Mouse (Mus musculus): ENCODE results near the gene Runx1. TPM values are rescaled to one million over a fixed set of nuclear protein-coding genes. Genes with fewer than 3 reads are reported as not detected.

Runx1 gene
- polyA plus RNA-seq, 1 experiment from 2014 or later = 4.1 TPM

GRCm38 (mm10) chr16:92812405-92812804 lies 13.5 kb downstream of the Runx1 start:
- peak; percentile 68 for ATAC-seq (ENCODE audit: low read depth)
- 11% methylated on average over 3 of the region's 3 CpGs for WGBS (ENCODE audit: insufficient replicate concordance)
- Histone ChIP-seq H3K4me3 (ENCODE audit: low read depth, low read length) (no peak overlapping the region), H3K9me3 (replicated peaks; ENCODE audit: control insufficient read depth, low read length) (no peaks in the 10 kb centered on the region), H3K27ac (ENCODE audit: low read length) (no peak overlapping the region), H3K27me3 (ENCODE audit: control insufficient read depth, insufficient read depth, low read depth, low read length) (no peaks in the 10 kb centered on the region), H3K4me2 (ENCODE audit: low read depth, low read length) (no peak overlapping the region), H3K36me3 (ENCODE audit: control insufficient read depth, insufficient read depth) (no peaks in the 10 kb centered on the region), H3K9ac (ENCODE audit: low read depth, low read length) (no peak overlapping the region), H3K4me1 (ENCODE audit: control insufficient read depth, low read depth, low read length) (peaks cover 15% of the 10 kb centered on the region)

GRCm38 (mm10) chr16:92810568-92811240 lies 15.2 kb downstream of the Runx1 start:
- no peak overlapping the region for H3K27ac ChIP-seq (ENCODE audit: low read length)
- H3K4me1 ChIP-seq (ENCODE audit: control insufficient read depth, low read depth, low read length) = peaks cover 13% of the 10 kb centered on the region
- no peak overlapping the region for H3K4me3 ChIP-seq (ENCODE audit: low read depth, low read length)
- H3K36me3 ChIP-seq (ENCODE audit: control insufficient read depth, insufficient read depth) = no peaks in the 10 kb centered on the region
- 60% methylated on average over 8 of the region's 8 CpGs for WGBS (ENCODE audit: insufficient replicate concordance)
- no peaks in the 10 kb centered on the region for H3K9me3 ChIP-seq (replicated peaks; ENCODE audit: control insufficient read depth, low read length)
- no peaks in the 10 kb centered on the region for H3K27me3 ChIP-seq (ENCODE audit: control insufficient read depth, insufficient read depth, low read depth, low read length)
- H3K9ac ChIP-seq (ENCODE audit: low read depth, low read length) = no peak overlapping the region
- no peak overlapping the region for H3K4me2 ChIP-seq (ENCODE audit: low read depth, low read length)
- no peak for ATAC-seq (ENCODE audit: low read depth)

GRCm38 (mm10) chr16:92807772-92808171 lies 18.2 kb downstream of the Runx1 start:
- Histone ChIP-seq H3K9me3 (replicated peaks; ENCODE audit: control insufficient read depth, low read length) (no peaks in the 10 kb centered on the region), H3K27ac (ENCODE audit: low read length) (no peak overlapping the region), H3K4me3 (ENCODE audit: low read depth, low read length) (no peak overlapping the region), H3K4me2 (ENCODE audit: low read depth, low read length) (no peak overlapping the region), H3K36me3 (ENCODE audit: control insufficient read depth, insufficient read depth) (no peaks in the 10 kb centered on the region), H3K4me1 (ENCODE audit: control insufficient read depth, low read depth, low read length) (peaks cover 32% of the 10 kb centered on the region), H3K9ac (ENCODE audit: low read depth, low read length) (no peak overlapping the region), H3K27me3 (ENCODE audit: control insufficient read depth, insufficient read depth, low read depth, low read length) (no peaks in the 10 kb centered on the region)
- no peak for ATAC-seq (ENCODE audit: low read depth)
- WGBS (ENCODE audit: insufficient replicate concordance) = 65% methylated on average over 8 of the region's 8 CpGs

GRCm38 (mm10) chr16:92803076-92803580 lies 22.8 kb downstream of the Runx1 start:
- no peaks in the 10 kb centered on the region for H3K27me3 ChIP-seq (ENCODE audit: control insufficient read depth, insufficient read depth, low read depth, low read length)
- 56% methylated on average over 7 of the region's 7 CpGs for WGBS (ENCODE audit: insufficient replicate concordance)
- no peak overlapping the region for H3K27ac ChIP-seq (ENCODE audit: low read length)
- H3K4me3 ChIP-seq (ENCODE audit: low read depth, low read length) = no peak overlapping the region
- no peak overlapping the region for H3K9ac ChIP-seq (ENCODE audit: low read depth, low read length)
- no peak for ATAC-seq (ENCODE audit: low read depth)
- H3K36me3 ChIP-seq (ENCODE audit: control insufficient read depth, insufficient read depth) = no peaks in the 10 kb centered on the region
- H3K4me1 ChIP-seq (ENCODE audit: control insufficient read depth, low read depth, low read length) = peaks cover 49% of the 10 kb centered on the region
- no peaks in the 10 kb centered on the region for H3K9me3 ChIP-seq (replicated peaks; ENCODE audit: control insufficient read depth, low read length)
- H3K4me2 ChIP-seq (ENCODE audit: low read depth, low read length) = no peak overlapping the region

- peak overlapping the region; percentile 89 for H3K27ac ChIP-seq (ENCODE audit: low read length)
- H3K9me3 ChIP-seq (replicated peaks; ENCODE audit: control insufficient read depth, low read length) = no peaks in the 10 kb centered on the region
- H3K36me3 ChIP-seq (ENCODE audit: control insufficient read depth, insufficient read depth) = no peaks in the 10 kb centered on the region
- 11% methylated on average over 12 of the region's 12 CpGs for WGBS (ENCODE audit: insufficient replicate concordance)
- H3K4me1 ChIP-seq (ENCODE audit: control insufficient read depth, low read depth, low read length) = peaks cover 49% of the 10 kb centered on the region
- peak overlapping the region; percentile 40 for H3K9ac ChIP-seq (ENCODE audit: low read depth, low read length)
- peak overlapping the region; percentile 41 for H3K4me3 ChIP-seq (ENCODE audit: low read depth, low read length)
- H3K27me3 ChIP-seq (ENCODE audit: control insufficient read depth, insufficient read depth, low read depth, low read length) = no peaks in the 10 kb centered on the region
- peak overlapping the region; percentile 59 for H3K4me2 ChIP-seq (ENCODE audit: low read depth, low read length)
- peak; percentile 96 for ATAC-seq (ENCODE audit: low read depth)
Observed at GRCm38 (mm10) chr16:92801567-92801966, 24.4 kb downstream of the Runx1 start.

- H3K4me2 ChIP-seq (ENCODE audit: low read depth, low read length) = peak overlapping the region; percentile 59
- 17% methylated on average over 5 of the region's 5 CpGs for WGBS (ENCODE audit: insufficient replicate concordance)
- H3K9ac ChIP-seq (ENCODE audit: low read depth, low read length) = peak overlapping the region; percentile 40
- H3K27ac ChIP-seq (ENCODE audit: low read length) = peak overlapping the region; percentile 89
- peak overlapping the region; percentile 41 for H3K4me3 ChIP-seq (ENCODE audit: low read depth, low read length)
- H3K36me3 ChIP-seq (ENCODE audit: control insufficient read depth, insufficient read depth) = no peaks in the 10 kb centered on the region
- no peak for ATAC-seq (ENCODE audit: low read depth)
- H3K27me3 ChIP-seq (ENCODE audit: control insufficient read depth, insufficient read depth, low read depth, low read length) = no peaks in the 10 kb centered on the region
- no peaks in the 10 kb centered on the region for H3K9me3 ChIP-seq (replicated peaks; ENCODE audit: control insufficient read depth, low read length)
- H3K4me1 ChIP-seq (ENCODE audit: control insufficient read depth, low read depth, low read length) = peaks cover 50% of the 10 kb centered on the region
Observed at GRCm38 (mm10) chr16:92800845-92801244, 25.1 kb downstream of the Runx1 start.

- no peaks in the 10 kb centered on the region for H3K27me3 ChIP-seq (ENCODE audit: control insufficient read depth, insufficient read depth, low read depth, low read length)
- H3K27ac ChIP-seq (ENCODE audit: low read length) = no peak overlapping the region
- H3K9me3 ChIP-seq (replicated peaks; ENCODE audit: control insufficient read depth, low read length) = no peaks in the 10 kb centered on the region
- 79% methylated on average over 7 of the region's 7 CpGs for WGBS (ENCODE audit: insufficient replicate concordance)
- no peaks in the 10 kb centered on the region for H3K36me3 ChIP-seq (ENCODE audit: control insufficient read depth, insufficient read depth)
- H3K4me3 ChIP-seq (ENCODE audit: low read depth, low read length) = no peak overlapping the region
- ATAC-seq (ENCODE audit: low read depth) = no peak
- H3K9ac ChIP-seq (ENCODE audit: low read depth, low read length) = no peak overlapping the region
- peaks cover 54% of the 10 kb centered on the region for H3K4me1 ChIP-seq (ENCODE audit: control insufficient read depth, low read depth, low read length)
- H3K4me2 ChIP-seq (ENCODE audit: low read depth, low read length) = no peak overlapping the region
Observed at GRCm38 (mm10) chr16:92799940-92800339, 26.0 kb downstream of the Runx1 start.

GRCm38 (mm10) chr16:92794197-92794596 lies 31.8 kb downstream of the Runx1 start:
- Histone ChIP-seq H3K36me3 (ENCODE audit: control insufficient read depth, insufficient read depth) (no peaks in the 10 kb centered on the region), H3K4me2 (ENCODE audit: low read depth, low read length) (no peak overlapping the region), H3K4me3 (ENCODE audit: low read depth, low read length) (no peak overlapping the region), H3K9ac (ENCODE audit: low read depth, low read length) (no peak overlapping the region), H3K27me3 (ENCODE audit: control insufficient read depth, insufficient read depth, low read depth, low read length) (no peaks in the 10 kb centered on the region), H3K27ac (ENCODE audit: low read length) (no peak overlapping the region), H3K4me1 (ENCODE audit: control insufficient read depth, low read depth, low read length) (peaks cover 30% of the 10 kb centered on the region), H3K9me3 (replicated peaks; ENCODE audit: control insufficient read depth, low read length) (no peaks in the 10 kb centered on the region)
- ATAC-seq (ENCODE audit: low read depth) = no peak
- 43% methylated on average over 6 of the region's 6 CpGs for WGBS (ENCODE audit: insufficient replicate concordance)

GRCm38 (mm10) chr16:92793741-92794140 lies 32.2 kb downstream of the Runx1 start:
- H3K4me1 ChIP-seq (ENCODE audit: control insufficient read depth, low read depth, low read length) = peaks cover 30% of the 10 kb centered on the region
- no peak overlapping the region for H3K9ac ChIP-seq (ENCODE audit: low read depth, low read length)
- H3K9me3 ChIP-seq (replicated peaks; ENCODE audit: control insufficient read depth, low read length) = no peaks in the 10 kb centered on the region
- no peaks in the 10 kb centered on the region for H3K27me3 ChIP-seq (ENCODE audit: control insufficient read depth, insufficient read depth, low read depth, low read length)
- H3K36me3 ChIP-seq (ENCODE audit: control insufficient read depth, insufficient read depth) = no peaks in the 10 kb centered on the region
- peak; percentile 12; the same call in 1 of the 2 replicates for ATAC-seq (ENCODE audit: low read depth)
- WGBS (ENCODE audit: insufficient replicate concordance) = 23% methylated on average over 8 of the region's 8 CpGs
- no peak overlapping the region for H3K4me3 ChIP-seq (ENCODE audit: low read depth, low read length)
- H3K27ac ChIP-seq (ENCODE audit: low read length) = no peak overlapping the region
- no peak overlapping the region for H3K4me2 ChIP-seq (ENCODE audit: low read depth, low read length)

Measured in liver, embryonic 16.5 days (tissue).